Mouse (Mus musculus) neural tube, embryonic 12.5 days (tissue): ENCODE data around the gene Esrrg. TPM values are rescaled to one million over a fixed set of nuclear protein-coding genes. Genes with fewer than 3 reads are reported as not detected.
A peak's percentile ranks its signal among the peaks of the same experiment; 100 is the strongest.

Experiments
- ATAC-seq: fragments of 200-750 bp; cut with Nextera tagmentation; 2 replicates; pipeline ENCODE4 v1.8.0; 2017; ENCODE audit warnings: low read depth, mild to moderate bottlenecking, moderate TSS enrichment, moderate library complexity; ENCODE audit not compliant: low FRiP score
- H3K27ac ChIP-seq: fragments of 300-500 bp; sonication (generic); 2 replicates; pipeline ENCODE4 v1.5.1; 2016
- H3K27me3 ChIP-seq: fragments of 300-500 bp; sonication (generic); replicated peaks from 2 replicates; pipeline ENCODE4 v1.6.1; 2016; ENCODE audit warnings: mild to moderate bottlenecking
- H3K36me3 ChIP-seq: fragments of 300-500 bp; sonication (generic); 2 replicates; pipeline ENCODE4 v1.6.1; 2016; ENCODE audit warnings: mild to moderate bottlenecking
- H3K4me1 ChIP-seq: fragments of 300-500 bp; sonication (generic); 2 replicates; pipeline ENCODE4 v1.6.1; 2016
- H3K4me2 ChIP-seq: fragments of 300-500 bp; sonication (generic); replicated peaks from 2 replicates; pipeline ENCODE4 v1.6.1; 2016; ENCODE audit warnings: mild to moderate bottlenecking
- H3K4me3 ChIP-seq: fragments of 300-500 bp; sonication (generic); 2 replicates; pipeline ENCODE4 v1.5.1; 2016
- H3K9ac ChIP-seq: fragments of 300-500 bp; sonication (generic); 2 replicates; pipeline ENCODE4 v1.6.1; 2016; ENCODE audit warnings: mild to moderate bottlenecking
- H3K9me3 ChIP-seq: fragments of 300-500 bp; sonication (generic); 2 replicates; pipeline ENCODE4 v1.6.1; 2016; ENCODE audit warnings: mild to moderate bottlenecking
- WGBS: fragments of 180-500 bp; shearing (Covaris S2); methylation state at CpG from one replicate; pipeline ENCODE4 v1.1.7; 2016; 5-methylcytosine and 5-hydroxymethylcytosine counted together
- polyA plus RNA-seq: library from polyadenylated mRNA; unstranded; fragments of >200 nt; fragmentation: Nextera tagmentation; extraction: Ambion mirVana; gene quantifications from 2 replicates; pipeline ENCODE4 v1.2.1, GENCODE M21; 2016

Gene Esrrg
- polyA plus RNA-seq, 1 experiment from 2014 or later, result 17.8 TPM

DNA sequence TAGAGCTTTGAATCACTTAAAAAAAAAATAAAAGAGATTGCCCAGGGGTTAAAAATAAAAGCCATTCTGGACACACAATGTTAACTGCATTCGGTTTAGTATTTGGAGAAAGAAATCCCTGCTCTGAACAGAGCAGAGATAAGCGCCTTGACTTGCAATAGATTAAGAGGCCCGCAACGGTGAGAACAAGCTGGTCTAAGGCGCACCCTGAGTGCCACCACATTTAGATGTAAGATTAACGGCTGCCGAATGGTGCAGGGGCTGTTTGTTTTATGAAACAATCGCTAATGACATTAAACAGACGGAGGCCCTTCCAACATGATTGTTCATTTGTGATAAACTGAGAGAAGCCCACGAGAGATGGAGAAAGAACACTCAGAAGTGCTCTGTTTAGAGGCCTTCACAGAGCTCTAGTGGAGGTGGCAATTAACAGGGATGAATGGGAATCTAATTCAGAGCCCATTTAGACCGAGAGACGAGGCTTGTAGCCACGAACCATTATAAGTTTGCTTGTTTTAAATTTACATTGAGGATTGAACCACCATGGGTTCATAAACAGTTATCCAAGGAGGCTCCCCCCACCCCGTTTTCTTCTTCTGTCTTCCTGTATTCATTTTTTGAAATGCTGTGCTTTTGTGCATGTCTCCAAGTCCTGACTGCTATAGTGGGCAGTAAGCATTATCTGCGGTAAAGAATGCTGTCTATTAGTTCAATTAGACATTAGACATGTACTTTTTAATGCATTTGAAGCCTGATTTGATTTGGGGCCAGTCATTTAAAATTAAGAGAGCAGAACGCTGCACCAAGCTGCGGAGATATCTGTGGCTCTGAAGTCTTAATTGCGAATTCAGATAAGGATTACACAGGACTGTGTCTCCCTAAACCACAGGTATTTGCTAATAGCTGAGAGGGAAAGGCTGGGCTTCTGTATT, 356.5 kb downstream of the Esrrg start:
- ATAC-seq, result no peak
- Histone ChIP-seq H3K36me3 (no peaks in the 10 kb centered on the region), H3K4me3 (no peak overlapping the region), H3K27me3 (no peaks in the 10 kb centered on the region; the same call in 1 of the 2 replicates), H3K9me3 (no peaks in the 10 kb centered on the region), H3K4me2 (no peak overlapping the region), H3K4me1 (peaks cover 3% of the 10 kb centered on the region; the same call in 1 of the 2 replicates), H3K9ac (no peak overlapping the region), H3K27ac (no peak overlapping the region)
- 47% methylated on average over 18 of the region's 18 CpGs for WGBS

DNA sequence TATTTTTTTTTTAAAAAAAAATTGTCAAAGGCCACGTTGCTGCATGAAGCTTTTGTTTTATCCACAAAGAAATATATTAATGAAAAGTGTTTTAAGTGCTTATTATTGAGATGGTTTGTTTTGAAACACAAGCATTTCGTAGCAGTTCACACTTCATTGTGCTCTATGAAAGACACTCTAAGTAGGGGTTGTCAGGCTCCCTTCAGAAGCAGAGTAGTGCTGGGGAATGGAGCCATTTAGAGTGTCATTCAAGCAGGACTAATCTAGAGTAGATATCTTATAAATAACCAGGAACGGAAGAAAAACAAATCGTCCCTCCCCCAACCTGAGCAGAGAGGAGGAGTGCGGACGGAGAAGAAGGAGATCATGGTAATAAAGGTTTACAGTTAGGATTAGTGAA, 357.3 kb downstream of the Esrrg start:
- H3K36me3 ChIP-seq, result no peaks in the 10 kb centered on the region
- no peak overlapping the region for H3K4me3 ChIP-seq
- H3K27ac ChIP-seq, result no peak overlapping the region
- H3K27me3 ChIP-seq, result no peaks in the 10 kb centered on the region; the same call in 1 of the 2 replicates
- peaks cover 3% of the 10 kb centered on the region; the same call in 1 of the 2 replicates for H3K4me1 ChIP-seq
- no peak for ATAC-seq
- no peak overlapping the region for H3K9ac ChIP-seq
- no peaks in the 10 kb centered on the region for H3K9me3 ChIP-seq
- H3K4me2 ChIP-seq, result no peak overlapping the region
- WGBS, result 31% methylated on average over 6 of the region's 6 CpGs

DNA sequence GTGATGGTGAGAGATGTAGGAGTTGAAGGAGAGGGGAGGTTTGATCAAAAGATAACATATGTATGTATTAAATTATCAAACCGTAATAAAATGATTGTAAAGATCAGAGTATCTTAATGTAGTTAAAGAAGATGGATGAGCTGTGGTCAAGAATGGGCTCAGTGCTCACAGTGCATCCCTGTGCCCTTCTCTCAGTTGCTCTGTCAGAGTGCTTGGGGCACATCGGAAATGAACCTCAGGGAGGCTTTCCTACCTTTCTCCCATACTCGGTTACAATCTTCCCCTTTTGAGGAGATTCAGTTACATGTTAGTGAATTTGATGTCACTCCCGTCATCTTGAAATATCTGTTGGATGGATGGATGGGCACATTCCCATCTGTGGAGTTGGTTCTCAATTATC, 359.8 kb downstream of the Esrrg start:
- H3K27ac ChIP-seq, result no peak overlapping the region
- WGBS, result 78% methylated on average over 4 of the region's 4 CpGs
- H3K36me3 ChIP-seq, result no peaks in the 10 kb centered on the region
- H3K4me2 ChIP-seq, result no peak overlapping the region
- no peak for ATAC-seq
- no peak overlapping the region for H3K9ac ChIP-seq
- H3K9me3 ChIP-seq, result no peaks in the 10 kb centered on the region
- no peaks in the 10 kb centered on the region; the same call in 1 of the 2 replicates for H3K27me3 ChIP-seq
- no peak overlapping the region for H3K4me3 ChIP-seq
- peaks cover 3% of the 10 kb centered on the region; the same call in 1 of the 2 replicates for H3K4me1 ChIP-seq

DNA sequence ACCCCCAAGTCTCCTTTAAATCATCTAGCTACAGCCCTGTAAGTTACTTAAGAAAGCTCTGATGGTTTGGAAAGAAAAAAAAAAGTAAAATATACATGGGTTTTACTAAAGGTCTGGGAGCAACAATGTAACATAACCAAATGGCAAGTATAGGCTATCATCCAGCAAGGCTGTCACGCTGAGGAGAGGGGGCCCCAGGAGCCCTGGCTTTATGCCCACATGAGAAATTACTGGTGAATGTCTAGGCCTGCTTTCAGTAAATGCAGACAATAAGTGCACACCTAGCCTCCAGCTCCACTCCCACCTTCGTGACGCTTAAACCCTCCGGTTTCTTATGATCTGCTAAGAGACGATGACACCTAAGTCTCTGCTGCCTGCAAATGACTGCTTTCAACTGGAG, 360.9 kb downstream of the Esrrg start:
- H3K4me3 ChIP-seq, result no peak overlapping the region
- H3K4me1 ChIP-seq, result peaks cover 3% of the 10 kb centered on the region; the same call in 1 of the 2 replicates
- no peaks in the 10 kb centered on the region for H3K9me3 ChIP-seq
- H3K27ac ChIP-seq, result no peak overlapping the region
- no peak overlapping the region for H3K4me2 ChIP-seq
- no peaks in the 10 kb centered on the region for H3K36me3 ChIP-seq
- no peak overlapping the region for H3K9ac ChIP-seq
- 84% methylated on average over 5 of the region's 5 CpGs for WGBS
- no peak for ATAC-seq
- H3K27me3 ChIP-seq, result no peaks in the 10 kb centered on the region; the same call in 1 of the 2 replicates

- Histone ChIP-seq H3K4me2 (no peak overlapping the region), H3K9me3 (no peaks in the 10 kb centered on the region), H3K27me3 (no peaks in the 10 kb centered on the region), H3K27ac (no peak overlapping the region), H3K4me3 (no peak overlapping the region), H3K9ac (no peak overlapping the region), H3K36me3 (no peaks in the 10 kb centered on the region), H3K4me1 (no peaks in the 10 kb centered on the region)
- 12% methylated on average over 9 of the region's 9 CpGs for WGBS
- peak; percentile 58 for ATAC-seq
Observed at GRCm38 (mm10) chr1:187974396-187974795, 365.8 kb downstream of the Esrrg start.

DNA sequence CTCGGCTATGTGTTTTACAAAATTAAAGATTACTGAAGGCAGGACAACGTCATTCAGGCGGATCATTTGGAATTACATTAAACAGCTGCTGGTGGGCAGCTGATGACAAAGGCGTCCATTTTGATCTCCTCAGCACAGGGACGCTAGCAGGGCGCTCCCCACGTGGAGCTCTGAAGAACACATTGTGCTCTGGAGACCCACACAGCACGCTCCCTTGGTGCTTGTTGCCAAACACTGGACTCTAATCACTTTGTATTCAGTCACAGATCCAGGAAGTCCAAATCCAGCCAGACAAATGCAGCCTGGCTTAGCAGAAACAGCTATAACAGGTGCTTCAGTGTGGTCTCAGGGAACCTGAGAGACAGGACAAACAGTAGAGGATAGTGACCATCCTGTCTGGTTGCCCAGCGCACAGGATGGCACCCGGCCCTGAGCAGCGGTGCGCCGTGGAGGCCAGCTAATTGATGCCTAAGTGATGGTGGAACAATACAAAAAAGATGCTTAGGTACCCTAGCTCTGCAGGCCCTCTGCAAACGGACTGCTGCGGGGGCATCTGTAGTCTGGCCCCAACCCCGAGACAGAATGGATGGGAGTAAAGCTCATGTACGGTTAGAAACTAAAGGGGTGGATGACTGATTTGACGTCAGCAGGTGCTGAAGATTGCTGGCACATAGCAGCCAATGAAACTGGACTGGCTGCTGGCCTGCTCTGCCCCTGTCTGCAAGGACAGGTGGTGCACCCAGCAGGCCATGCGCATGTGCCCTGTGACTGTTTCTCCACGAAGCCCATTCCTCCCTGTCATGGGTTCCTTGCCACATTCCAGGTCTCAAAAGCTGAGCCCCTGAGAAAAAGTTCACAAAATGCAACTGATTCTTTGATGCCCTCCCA, 367.1 kb downstream of the Esrrg start:
- WGBS, result 78% methylated on average over 20 of the region's 20 CpGs
- H3K4me2 ChIP-seq, result no peak overlapping the region
- no peaks in the 10 kb centered on the region for H3K36me3 ChIP-seq
- H3K27ac ChIP-seq, result no peak overlapping the region
- H3K9ac ChIP-seq, result no peak overlapping the region
- no peaks in the 10 kb centered on the region for H3K27me3 ChIP-seq
- ATAC-seq, result no peak
- no peaks in the 10 kb centered on the region for H3K9me3 ChIP-seq
- no peaks in the 10 kb centered on the region for H3K4me1 ChIP-seq
- H3K4me3 ChIP-seq, result no peak overlapping the region

DNA sequence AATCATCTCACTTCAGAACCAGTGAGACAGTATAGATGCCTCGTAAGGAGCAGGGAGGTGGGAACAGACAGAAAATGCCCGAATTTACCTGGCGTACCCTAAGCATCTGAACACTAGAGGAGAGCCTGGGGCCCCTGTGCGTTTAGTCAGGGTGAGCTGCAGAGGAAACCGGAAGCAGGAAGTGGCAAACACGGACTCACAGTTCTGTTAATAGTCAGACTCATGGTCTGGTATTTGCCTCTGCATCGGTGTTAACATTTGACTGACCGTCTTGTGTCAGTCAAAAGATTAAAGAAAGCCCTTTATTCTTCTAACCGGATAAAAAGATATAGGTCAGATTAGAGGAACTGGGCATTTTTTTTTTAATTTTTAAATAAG, 367.8 kb downstream of the Esrrg start:
- H3K4me1 ChIP-seq, result no peaks in the 10 kb centered on the region

DNA sequence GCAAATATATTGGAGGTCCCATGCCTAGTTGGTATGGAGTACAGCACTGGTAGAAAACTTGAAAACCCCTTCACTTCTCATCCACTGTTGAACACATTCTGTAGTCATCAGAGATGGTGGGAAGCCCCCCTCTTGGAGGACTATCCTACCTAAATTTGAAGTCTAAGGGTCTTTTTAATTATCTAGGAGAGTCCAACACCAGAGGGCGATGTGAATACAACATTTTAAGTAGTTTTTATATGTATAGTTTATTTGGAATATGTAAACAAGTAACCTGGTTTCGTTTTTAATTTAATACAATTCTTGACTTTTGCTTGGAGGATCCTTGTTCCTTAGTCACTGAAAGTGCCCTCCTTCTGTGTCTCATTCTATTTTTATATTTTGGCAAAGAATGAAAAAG, 372.4 kb downstream of the Esrrg start:
- Histone ChIP-seq H3K4me3 (no peak overlapping the region), H3K4me1 (peaks cover 10% of the 10 kb centered on the region), H3K4me2 (no peak overlapping the region), H3K27ac (no peak overlapping the region), H3K9me3 (no peaks in the 10 kb centered on the region), H3K9ac (no peak overlapping the region), H3K36me3 (no peaks in the 10 kb centered on the region), H3K27me3 (no peaks in the 10 kb centered on the region)
- no peak for ATAC-seq
- WGBS, result 84% methylated on average over 2 of the region's 2 CpGs

More for the DNA sequence above, 367.8 kb downstream of the Esrrg start:
- Histone ChIP-seq H3K9me3 (no peaks in the 10 kb centered on the region), H3K4me3 (no peak overlapping the region), H3K27ac (no peak overlapping the region), H3K9ac (no peak overlapping the region), H3K4me2 (no peak overlapping the region), H3K27me3 (no peaks in the 10 kb centered on the region), H3K36me3 (no peaks in the 10 kb centered on the region)
- ATAC-seq, result no peak
- 85% methylated on average over 9 of the region's 9 CpGs for WGBS

- no peak overlapping the region for H3K4me2 ChIP-seq
- peaks cover 10% of the 10 kb centered on the region for H3K4me1 ChIP-seq
- no peak overlapping the region for H3K4me3 ChIP-seq
- H3K9ac ChIP-seq, result no peak overlapping the region
- H3K36me3 ChIP-seq, result no peaks in the 10 kb centered on the region
- no peaks in the 10 kb centered on the region for H3K9me3 ChIP-seq
- no peak for ATAC-seq
- 22% methylated on average over 4 of the region's 4 CpGs for WGBS
- H3K27ac ChIP-seq, result no peak overlapping the region
- H3K27me3 ChIP-seq, result no peaks in the 10 kb centered on the region
Observed at GRCm38 (mm10) chr1:187983177-187983576, 374.6 kb downstream of the Esrrg start.

- no peak for ATAC-seq
- H3K9ac ChIP-seq, result no peak overlapping the region
- H3K27ac ChIP-seq, result no peak overlapping the region
- no peak overlapping the region for H3K4me3 ChIP-seq
- H3K36me3 ChIP-seq, result no peaks in the 10 kb centered on the region
- no peaks in the 10 kb centered on the region for H3K27me3 ChIP-seq
- H3K4me2 ChIP-seq, result no peak overlapping the region
- no peaks in the 10 kb centered on the region for H3K4me1 ChIP-seq
- H3K9me3 ChIP-seq, result no peaks in the 10 kb centered on the region
Observed at GRCm38 (mm10) chr1:187990161-187990560, 381.6 kb downstream of the Esrrg start.

DNA sequence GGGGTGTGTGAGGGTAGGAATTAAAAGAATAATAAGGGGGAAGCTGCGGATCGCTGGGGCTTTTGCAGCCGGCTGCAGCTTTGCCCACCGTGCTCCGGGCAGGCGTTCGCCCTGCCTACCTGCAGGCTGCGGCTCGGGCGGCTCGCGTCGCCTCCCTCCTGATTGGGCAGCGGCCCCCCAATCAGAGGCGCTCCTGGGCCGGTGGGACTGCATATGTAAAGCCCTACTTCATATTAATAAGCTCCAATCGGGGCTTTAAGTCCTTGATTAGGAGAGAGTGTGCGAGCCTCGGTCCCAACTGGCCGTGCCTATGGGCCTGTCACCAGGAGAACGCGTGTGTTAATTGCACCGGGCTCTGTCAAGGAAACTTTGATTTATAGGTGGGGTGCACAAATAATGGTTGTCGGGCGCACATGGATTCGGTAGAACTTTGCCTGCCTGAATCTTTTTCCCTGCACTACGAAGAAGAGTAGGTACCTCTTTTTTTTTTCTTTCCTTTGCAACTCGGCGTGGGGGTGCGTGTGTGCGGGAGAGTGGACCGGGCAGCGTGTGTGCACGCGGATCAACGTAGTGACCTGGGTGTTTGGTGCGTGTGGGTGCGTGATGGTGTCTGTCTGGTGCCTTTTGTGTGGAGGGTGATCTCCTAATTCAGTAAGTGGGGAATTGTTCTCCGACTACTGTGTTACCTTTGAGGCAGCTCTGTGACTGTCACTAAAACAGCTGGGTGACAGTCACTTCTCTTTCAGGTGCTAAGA, 389.2 kb downstream of the Esrrg start:
- H3K9ac ChIP-seq, result peak overlapping the region; percentile 35; the same call in 1 of the 2 replicates
- no peak overlapping the region for H3K27ac ChIP-seq
- H3K9me3 ChIP-seq, result no peaks in the 10 kb centered on the region
- WGBS, result under 1% methylated on average over 39 of the region's 39 CpGs
- H3K36me3 ChIP-seq, result no peaks in the 10 kb centered on the region
- H3K4me1 ChIP-seq, result peaks cover 5% of the 10 kb centered on the region
- H3K27me3 ChIP-seq, result no peaks in the 10 kb centered on the region
- ATAC-seq, result peak; percentile 93
- H3K4me2 ChIP-seq, result peak overlapping the region; percentile 81
- peak overlapping the region; percentile 38 for H3K4me3 ChIP-seq
